Mouse (Mus musculus): ENCODE data around the gene Boll. TPM values are rescaled to one million over a fixed set of nuclear protein-coding genes. Genes with fewer than 3 reads are reported as not detected.
A peak's percentile ranks its signal among the peaks of the same experiment; 100 is the strongest.

Boll gene
- polyA plus RNA-seq, 1 experiment from 2014 or later, result 0.90 TPM

DNA sequence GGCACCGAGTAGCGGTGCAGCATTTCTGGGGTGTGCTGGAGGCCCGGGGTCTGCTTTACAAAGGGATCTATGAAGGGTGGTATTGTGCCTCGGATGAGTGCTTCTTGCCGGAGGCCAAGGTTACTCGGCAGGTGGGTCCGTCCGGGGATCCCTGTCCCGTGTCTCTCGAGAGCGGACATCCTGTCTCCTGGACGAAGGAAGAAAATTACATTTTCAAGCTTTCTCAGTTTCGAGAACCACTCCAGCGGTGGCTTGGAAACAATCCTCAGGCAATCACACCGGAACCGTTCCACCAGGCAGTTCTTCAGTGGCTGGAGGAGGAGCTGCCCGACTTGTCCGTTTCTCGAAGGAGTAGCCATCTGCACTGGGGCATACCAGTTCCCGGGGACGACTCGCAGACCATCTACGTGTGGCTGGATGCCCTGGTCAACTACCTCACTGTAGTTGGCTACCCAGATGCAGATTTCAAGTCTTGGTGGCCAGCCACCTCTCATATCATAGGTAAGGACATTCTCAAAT, 125.6 kb downstream of the Boll start:
- no peaks in the 10 kb centered on the region for H3K9me3 ChIP-seq
- H3K27me3 ChIP-seq, result no peaks in the 10 kb centered on the region
- 0 out of 2 replicates have a peak, but pooled peaks have one; percentile 17 for ATAC-seq (ENCODE audit: insufficient number of reproducible peaks, insufficient read depth, low FRiP score, low TSS enrichment, low read depth)
- H3K27ac ChIP-seq, result peak overlapping the region; percentile 41; the same call in 1 of the 2 replicates
- peak overlapping the region; percentile 82 for H3K4me3 ChIP-seq
- peak overlapping the region; percentile 91 for H3K4me2 ChIP-seq
- H3K4me1 ChIP-seq, result peaks cover 28% of the 10 kb centered on the region
- 0% methylated on average over 23 of the region's 23 CpGs for WGBS
- peak overlapping the region; percentile 84 for H3K9ac ChIP-seq
- no peaks in the 10 kb centered on the region for H3K36me3 ChIP-seq

DNA sequence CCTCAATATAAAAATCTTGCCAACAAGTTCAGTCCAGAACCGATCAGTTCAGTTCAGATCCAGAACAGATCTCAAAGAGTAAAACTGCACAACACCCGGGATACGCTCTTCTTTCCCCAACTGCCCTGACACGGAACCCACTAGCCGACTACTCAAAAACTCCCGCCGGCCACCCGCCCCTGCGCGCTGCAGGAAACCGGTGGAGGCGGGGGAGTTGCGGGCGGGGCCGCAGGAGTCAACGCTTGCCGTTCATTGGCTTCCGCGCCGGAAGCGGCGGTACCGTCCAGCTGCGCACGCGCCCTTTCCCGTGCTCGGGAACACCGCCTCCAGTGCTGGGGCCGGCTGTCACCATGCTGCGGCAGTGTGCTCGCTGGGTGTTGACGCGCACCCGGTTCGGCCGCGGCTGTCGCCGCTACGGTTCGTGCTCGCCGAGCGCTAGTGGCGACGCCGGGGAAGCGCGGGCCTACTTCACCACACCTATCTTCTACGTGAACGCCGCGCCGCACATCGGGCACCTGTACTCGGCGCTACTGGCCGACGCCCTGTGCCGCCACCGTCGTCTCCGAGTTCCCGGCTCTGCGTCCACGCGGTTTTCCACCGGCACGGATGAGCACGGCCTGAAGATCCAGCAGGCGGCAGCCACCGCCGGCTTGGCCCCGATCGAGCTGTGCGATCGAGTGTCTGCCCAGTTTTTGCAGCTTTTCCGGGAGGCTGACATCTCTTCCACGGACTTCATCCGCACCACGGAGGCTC, 126.2 kb downstream of the Boll start, which contains the start of gene Mars2:
Gene Mars2, plus strand, starts transcription at position 288 of the 753 bp plus-strand sequence.
- no peaks in the 10 kb centered on the region for H3K36me3 ChIP-seq
- peak within 1 kb of the TSS; percentile 84 for H3K9ac ChIP-seq
- no peaks in the 10 kb centered on the region for H3K9me3 ChIP-seq
- H3K4me1 ChIP-seq, result peaks cover 28% of the 10 kb centered on the region
- peak within 1 kb of the TSS; percentile 91 for H3K4me2 ChIP-seq
- H3K4me3 ChIP-seq, result peak within 1 kb of the TSS; percentile 82
- peak; percentile 98 for ATAC-seq (ENCODE audit: insufficient number of reproducible peaks, insufficient read depth, low FRiP score, low TSS enrichment, low read depth)
- no peaks in the 10 kb centered on the region for H3K27me3 ChIP-seq
- whole genome bisulfite sequencing, result under 1% methylated on average over 82 of the region's 82 CpGs
- H3K27ac ChIP-seq, result peak within 1 kb of the TSS; percentile 41

DNA sequence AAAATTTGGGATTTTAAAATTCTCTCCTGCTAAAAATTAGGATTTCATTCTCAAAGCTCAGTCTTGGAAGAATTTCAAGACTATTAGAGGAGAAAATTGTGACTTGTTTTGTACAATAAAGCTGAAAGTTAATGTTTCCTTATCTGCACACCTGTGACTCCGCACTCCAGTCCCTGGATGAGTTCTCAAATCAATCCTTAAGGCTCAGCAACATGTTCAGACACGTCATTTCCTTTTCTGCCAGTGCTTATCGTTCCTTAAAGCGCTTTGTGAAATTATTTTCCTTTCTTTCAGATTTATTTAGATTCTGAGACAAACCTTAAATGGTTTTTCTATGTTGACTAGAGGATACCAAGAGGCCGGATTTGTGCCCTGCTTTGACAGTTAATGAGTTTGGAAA, 126.8 kb downstream of the Boll start:
- Histone ChIP-seq H3K4me2 (peak overlapping the region; percentile 91), H3K36me3 (no peaks in the 10 kb centered on the region), H3K9me3 (no peaks in the 10 kb centered on the region), H3K4me3 (peak overlapping the region; percentile 82), H3K27me3 (no peaks in the 10 kb centered on the region), H3K9ac (peak overlapping the region; percentile 84), H3K4me1 (peaks cover 28% of the 10 kb centered on the region), H3K27ac (no peak overlapping the region)
- no peak for ATAC-seq (ENCODE audit: insufficient number of reproducible peaks, insufficient read depth, low FRiP score, low TSS enrichment, low read depth)
- WGBS, result 36% methylated on average over 5 of the region's 5 CpGs

DNA sequence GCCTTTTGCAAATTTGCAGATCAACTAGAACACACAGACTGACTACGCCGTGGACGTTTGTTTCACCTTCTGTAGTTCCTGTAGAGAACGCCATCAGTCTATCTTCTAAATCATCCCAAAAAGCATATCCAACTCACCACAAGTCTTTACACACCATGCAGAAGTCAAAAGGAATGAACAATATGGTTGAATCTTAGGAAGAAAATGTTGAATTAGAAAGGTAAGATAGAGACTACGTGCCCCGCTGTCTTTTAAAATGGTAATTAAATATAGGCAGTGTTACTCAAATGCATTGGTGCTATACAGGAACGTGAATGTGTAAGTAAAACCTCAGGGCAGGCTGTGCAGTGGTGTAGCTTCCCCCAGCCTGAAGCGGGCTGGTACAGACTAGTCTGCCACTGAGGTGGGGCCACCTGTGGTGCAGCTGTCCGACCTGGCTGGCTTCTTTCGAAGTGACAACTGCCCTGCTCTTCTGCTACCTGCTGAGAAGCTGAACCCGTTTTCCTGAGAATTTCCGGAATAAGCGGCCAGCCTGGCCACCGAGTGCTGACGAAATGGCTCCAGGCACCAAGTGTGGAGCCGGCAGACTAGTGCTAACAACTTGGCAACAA, 128.3 kb downstream of the Boll start:
- H3K36me3 ChIP-seq, result no peaks in the 10 kb centered on the region
- WGBS, result 52% methylated on average over 16 of the region's 16 CpGs
- no peak overlapping the region for H3K9ac ChIP-seq
- no peak for ATAC-seq (ENCODE audit: insufficient number of reproducible peaks, insufficient read depth, low FRiP score, low TSS enrichment, low read depth)
- no peak overlapping the region for H3K27ac ChIP-seq
- H3K27me3 ChIP-seq, result no peaks in the 10 kb centered on the region
- H3K9me3 ChIP-seq, result no peaks in the 10 kb centered on the region
- H3K4me1 ChIP-seq, result peaks cover 17% of the 10 kb centered on the region
- no peak overlapping the region for H3K4me3 ChIP-seq
- no peak overlapping the region for H3K4me2 ChIP-seq

DNA sequence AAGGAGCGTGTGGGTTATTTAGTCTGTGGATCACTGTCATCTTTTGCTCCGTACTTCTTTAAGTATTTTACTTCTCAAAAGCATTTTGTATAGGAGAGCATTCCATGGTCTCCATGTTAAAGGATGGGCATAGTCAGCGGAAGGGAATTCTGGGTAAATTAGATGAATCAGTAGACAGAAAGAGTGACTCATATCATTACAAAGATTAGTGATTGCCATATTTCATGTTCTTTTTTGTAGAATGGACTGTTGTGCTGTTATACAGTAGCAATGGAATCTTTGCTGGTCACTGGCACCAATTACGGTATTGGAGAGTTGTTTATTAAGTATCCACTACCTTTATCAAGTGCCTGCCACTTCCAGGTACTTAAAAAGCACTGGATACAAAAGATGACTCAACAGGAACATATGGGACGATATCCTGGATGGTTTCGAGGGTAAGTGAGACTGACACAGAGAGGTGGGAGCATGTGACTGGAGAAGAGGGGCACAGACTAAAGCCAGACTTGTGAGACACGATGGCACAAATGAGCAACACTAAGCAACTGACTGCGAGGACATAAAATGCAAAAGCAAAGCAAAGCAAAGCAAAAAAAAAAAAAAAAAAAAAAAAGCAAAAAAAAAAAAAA, 134.9 kb downstream of the Boll start:
- no peak overlapping the region for H3K9ac ChIP-seq
- no peak overlapping the region for H3K4me3 ChIP-seq
- no peaks in the 10 kb centered on the region for H3K36me3 ChIP-seq
- peaks cover 18% of the 10 kb centered on the region for H3K4me1 ChIP-seq
- no peak overlapping the region for H3K27ac ChIP-seq
- no peak overlapping the region for H3K4me2 ChIP-seq
- H3K27me3 ChIP-seq, result no peaks in the 10 kb centered on the region
- WGBS, result 86% methylated on average over 8 of the region's 8 CpGs
- no peaks in the 10 kb centered on the region for H3K9me3 ChIP-seq
- ATAC-seq (ENCODE audit: insufficient number of reproducible peaks, insufficient read depth, low FRiP score, low TSS enrichment, low read depth), result no peak

DNA sequence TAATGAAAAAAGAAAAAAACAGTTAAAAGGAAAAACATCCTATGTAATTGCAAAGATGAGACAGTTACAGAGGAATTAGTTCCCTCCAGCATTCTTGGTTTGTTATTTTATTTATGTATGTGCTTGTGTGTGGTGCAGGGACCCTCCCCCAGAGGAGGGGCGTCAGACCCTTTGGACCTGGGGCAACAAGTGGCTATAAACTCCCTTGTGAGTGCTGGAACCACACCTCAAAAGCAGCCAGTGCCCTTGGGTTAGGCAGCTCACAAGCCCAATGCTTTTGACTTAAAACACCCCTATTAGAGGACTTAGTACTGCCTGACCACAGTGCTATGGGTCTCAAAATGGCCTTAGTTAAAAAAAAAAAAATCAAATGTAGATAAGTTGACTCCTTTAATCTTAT, 135.9 kb downstream of the Boll start:
- H3K36me3 ChIP-seq, result no peaks in the 10 kb centered on the region
- no peak overlapping the region for H3K4me3 ChIP-seq
- no peak for ATAC-seq (ENCODE audit: insufficient number of reproducible peaks, insufficient read depth, low FRiP score, low TSS enrichment, low read depth)
- H3K9ac ChIP-seq, result no peak overlapping the region
- H3K4me2 ChIP-seq, result peak overlapping the region; percentile 62
- H3K27ac ChIP-seq, result no peak overlapping the region
- H3K4me1 ChIP-seq, result peaks cover 27% of the 10 kb centered on the region
- no peaks in the 10 kb centered on the region for H3K9me3 ChIP-seq
- 29% methylated on average over 1 of the region's 1 CpGs for WGBS
- H3K27me3 ChIP-seq, result no peaks in the 10 kb centered on the region

DNA sequence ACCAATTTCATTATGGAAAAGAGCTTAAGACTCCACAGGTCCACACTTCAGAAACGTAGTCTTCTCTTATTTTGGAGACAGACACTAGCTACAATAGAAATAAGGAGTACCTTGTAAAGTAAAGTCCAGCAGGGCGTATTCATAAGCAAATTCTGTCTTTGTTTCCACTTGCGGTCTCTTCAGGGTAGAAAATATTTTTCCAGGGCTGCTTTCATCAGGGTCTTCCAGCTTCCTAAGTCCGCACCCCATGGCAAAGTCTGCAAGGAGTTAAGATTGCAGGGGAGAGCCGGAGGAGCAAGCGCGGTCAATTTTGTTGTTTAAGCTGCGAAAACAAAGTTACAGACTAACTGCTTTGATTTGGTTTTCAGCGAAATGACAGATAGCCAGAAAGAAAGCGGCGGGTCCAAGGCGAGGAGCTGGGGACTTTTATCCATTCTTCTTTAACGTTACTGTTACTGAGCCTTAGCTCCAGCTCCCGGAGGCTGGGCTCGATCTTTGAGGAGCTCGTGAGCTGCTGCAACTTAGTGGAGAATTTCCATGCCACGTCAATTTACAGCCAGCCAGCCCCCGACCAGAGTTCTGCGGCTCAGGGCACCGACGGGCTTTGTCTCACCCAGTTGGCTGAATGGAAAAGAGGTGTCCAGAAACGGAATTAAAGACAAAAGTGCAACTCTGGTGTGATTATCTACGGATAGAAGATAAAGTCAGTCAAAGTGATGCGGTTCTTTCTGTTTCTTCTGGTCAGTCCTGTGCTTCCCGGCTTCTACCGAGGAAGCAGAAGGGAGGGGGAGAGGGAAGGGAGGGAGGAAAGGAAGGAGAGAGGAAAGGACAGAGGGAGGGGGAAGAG, 137.0 kb downstream of the Boll start, which contains the start of gene Rftn2:
Gene Rftn2, minus strand, starts transcription at position 772 of the 847 bp plus-strand sequence.
- H3K27ac ChIP-seq, result peak within 1 kb of the TSS; percentile 92
- H3K36me3 ChIP-seq, result no peaks in the 10 kb centered on the region
- peak within 1 kb of the TSS; percentile 57 for H3K4me3 ChIP-seq
- H3K4me1 ChIP-seq, result peaks cover 37% of the 10 kb centered on the region
- 1% methylated on average over 26 of the region's 26 CpGs for WGBS
- ATAC-seq (ENCODE audit: insufficient number of reproducible peaks, insufficient read depth, low FRiP score, low TSS enrichment, low read depth), result no peak
- peak within 1 kb of the TSS; percentile 62 for H3K4me2 ChIP-seq
- no peaks in the 10 kb centered on the region for H3K9me3 ChIP-seq
- H3K27me3 ChIP-seq, result no peaks in the 10 kb centered on the region
- H3K9ac ChIP-seq, result peak within 1 kb of the TSS; percentile 79

DNA sequence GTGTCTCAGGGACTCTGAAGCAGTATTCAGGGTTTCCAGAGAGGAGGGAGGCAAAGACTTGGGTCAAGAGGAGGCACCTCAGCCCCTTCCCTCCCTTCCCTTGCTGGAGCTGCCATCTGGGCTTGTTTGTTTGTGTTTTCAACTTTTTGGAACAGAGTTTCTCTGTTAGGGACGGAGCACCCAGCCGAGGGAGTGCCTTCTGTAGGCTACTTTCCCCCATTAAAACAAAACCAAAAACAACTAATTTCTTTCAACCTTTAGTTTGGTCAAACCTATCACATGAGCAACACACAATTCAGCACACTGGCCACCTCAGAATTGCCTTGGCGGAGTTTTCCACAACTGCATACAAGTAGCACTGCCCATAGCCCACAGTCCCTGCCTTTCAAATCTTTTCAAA, 137.9 kb downstream of the Boll start:
- Histone ChIP-seq H3K9ac (peak overlapping the region; percentile 79), H3K27me3 (no peaks in the 10 kb centered on the region), H3K4me3 (peak overlapping the region; percentile 57), H3K36me3 (no peaks in the 10 kb centered on the region; the same call in 1 of the 2 replicates), H3K4me1 (peaks cover 41% of the 10 kb centered on the region), H3K4me2 (peak overlapping the region; percentile 62), H3K9me3 (no peaks in the 10 kb centered on the region), H3K27ac (peak overlapping the region; percentile 92)
- 19% methylated on average over 3 of the region's 3 CpGs for WGBS
- no peak for ATAC-seq (ENCODE audit: insufficient number of reproducible peaks, insufficient read depth, low FRiP score, low TSS enrichment, low read depth)

DNA sequence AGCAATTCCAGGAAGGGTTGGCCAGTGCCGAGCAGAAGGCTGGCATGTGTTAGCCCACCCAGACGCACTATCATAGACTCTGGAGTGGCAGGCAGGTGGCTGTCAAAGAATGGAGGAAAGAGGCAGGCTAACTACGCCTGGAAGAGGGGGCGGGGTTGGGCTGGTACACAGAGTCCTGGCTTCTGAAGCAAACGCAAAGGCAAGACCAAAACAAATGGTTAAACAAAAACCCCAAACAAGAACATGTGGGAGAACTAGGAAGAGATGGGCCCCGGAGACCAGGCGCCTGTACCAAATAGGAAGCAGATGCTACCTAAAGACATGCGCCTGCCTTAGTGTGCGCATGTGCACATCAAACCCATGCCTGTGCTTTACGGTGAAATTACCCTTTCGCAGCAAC, 139.2 kb downstream of the Boll start:
- Histone ChIP-seq H3K9me3 (no peaks in the 10 kb centered on the region), H3K4me1 (peaks cover 41% of the 10 kb centered on the region), H3K36me3 (no peaks in the 10 kb centered on the region; the same call in 1 of the 2 replicates), H3K4me2 (peak overlapping the region; percentile 62), H3K4me3 (peak overlapping the region; percentile 57), H3K9ac (peak overlapping the region; percentile 79), H3K27ac (peak overlapping the region; percentile 92; the same call in 1 of the 2 replicates), H3K27me3 (no peaks in the 10 kb centered on the region)
- ATAC-seq (ENCODE audit: insufficient number of reproducible peaks, insufficient read depth, low FRiP score, low TSS enrichment, low read depth), result peak; percentile 62
- WGBS, result 19% methylated on average over 11 of the region's 11 CpGs

DNA sequence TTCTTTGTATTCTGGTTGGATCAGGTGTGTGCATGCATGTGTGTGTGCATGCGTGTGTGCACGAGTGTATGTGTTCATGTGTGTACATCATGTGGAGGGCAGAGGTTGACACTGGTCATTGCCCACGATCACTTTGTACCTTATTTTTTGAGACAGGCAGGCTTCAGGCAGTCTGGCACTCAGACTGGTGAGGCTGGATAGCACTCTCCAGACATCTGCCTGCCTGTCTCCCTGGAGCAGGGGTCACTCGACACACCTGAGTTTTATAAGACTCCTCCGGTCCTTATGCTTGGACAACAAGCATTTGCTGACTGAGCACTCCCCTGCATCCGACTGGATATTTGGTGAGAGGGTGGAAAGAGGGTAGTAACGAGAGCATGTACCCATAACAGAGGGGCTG, 140.2 kb downstream of the Boll start:
- H3K9me3 ChIP-seq, result no peaks in the 10 kb centered on the region
- H3K9ac ChIP-seq, result no peak overlapping the region
- no peaks in the 10 kb centered on the region for H3K27me3 ChIP-seq
- no peak overlapping the region for H3K4me3 ChIP-seq
- H3K27ac ChIP-seq, result no peak overlapping the region
- H3K4me1 ChIP-seq, result peaks cover 41% of the 10 kb centered on the region
- H3K36me3 ChIP-seq, result no peaks in the 10 kb centered on the region; the same call in 1 of the 2 replicates
- 84% methylated on average over 7 of the region's 7 CpGs for WGBS
- ATAC-seq (ENCODE audit: insufficient number of reproducible peaks, insufficient read depth, low FRiP score, low TSS enrichment, low read depth), result no peak
- H3K4me2 ChIP-seq, result peak overlapping the region; percentile 62

DNA sequence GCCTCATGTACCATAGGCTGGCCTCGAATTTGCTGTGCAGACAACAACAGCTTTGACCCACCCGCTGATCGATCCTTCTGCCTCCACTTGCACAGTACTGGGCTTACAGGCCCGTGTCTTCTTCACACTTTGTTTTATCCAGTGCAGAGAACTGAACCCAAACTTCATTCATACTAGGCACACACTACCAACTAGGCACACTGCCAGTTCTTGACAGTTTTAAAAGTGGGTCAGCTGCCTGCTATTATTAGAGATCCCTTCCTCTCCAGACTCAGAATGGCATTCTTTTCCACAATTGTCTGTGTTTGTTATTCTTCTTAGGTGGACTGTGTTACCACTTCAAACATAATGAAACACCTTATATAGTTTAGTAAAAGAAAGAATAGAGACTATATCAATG, 141.9 kb downstream of the Boll start:
- Histone ChIP-seq H3K4me2 (no peak overlapping the region), H3K27ac (no peak overlapping the region), H3K4me3 (no peak overlapping the region), H3K9ac (no peak overlapping the region), H3K9me3 (no peaks in the 10 kb centered on the region), H3K27me3 (no peaks in the 10 kb centered on the region), H3K36me3 (no peaks in the 10 kb centered on the region; the same call in 1 of the 2 replicates), H3K4me1 (peaks cover 45% of the 10 kb centered on the region)
- WGBS, result 81% methylated on average over 4 of the region's 4 CpGs
- no peak for ATAC-seq (ENCODE audit: insufficient number of reproducible peaks, insufficient read depth, low FRiP score, low TSS enrichment, low read depth)
